Mouse (Mus musculus): ENCODE measurements around the gene BC004004.

DNA sequence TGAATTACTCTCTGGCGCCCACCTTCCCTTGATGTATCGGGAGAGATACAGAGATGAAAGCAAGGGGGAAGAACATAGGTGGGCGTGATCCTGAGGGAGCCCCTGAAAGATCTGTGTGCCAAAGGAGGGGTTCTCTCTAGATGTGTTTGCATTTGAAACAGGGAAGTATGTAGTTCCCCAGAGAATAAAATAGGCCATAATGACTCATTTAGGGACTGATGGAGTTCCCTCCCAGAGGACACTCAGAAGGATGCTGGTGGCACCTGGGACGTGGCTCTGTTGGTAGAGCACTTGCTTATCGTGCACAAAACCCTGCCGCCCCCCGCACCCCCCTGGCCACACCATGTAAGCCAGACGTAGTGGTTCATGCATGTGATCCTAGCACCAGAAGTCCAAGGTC, 94.5 kb downstream of the BC004004 start:
- TF ChIP-seq CTCF (IDR thresholded peaks at IDR 0.05; ENCODE audit: extremely low read depth, insufficient read depth, insufficient read length, insufficient replicate concordance) (no peak), POLR2A (IDR thresholded peaks at IDR 0.05; ENCODE audit: low read depth, low read length) (no peak)
